Mouse (Mus musculus) cortical plate, adult 2 months (tissue): ENCODE measurements around the gene Tas2r123.

Source experiments
- CTCF ChIP-seq: fragments of 200-500 bp; IDR thresholded peaks from 2 replicates; pipeline ENCODE4 v1.5.1; 2011; ENCODE audit warnings: mild to moderate bottlenecking, control low read depth, low read length; ENCODE audit not compliant: insufficient read depth; ENCODE audit errors: extremely low read depth
- POLR2A ChIP-seq: fragments of 200-500 bp; IDR thresholded peaks from 2 replicates; pipeline ENCODE4 v1.6.1; 2011; ENCODE audit warnings: mild to moderate bottlenecking, low read length, control low read depth; ENCODE audit not compliant: insufficient read depth; ENCODE audit errors: extremely low read depth

- no peak for TF ChIP-seq CTCF
- no peak for TF ChIP-seq POLR2A
These were observed 20.8 kb downstream of the Tas2r123 start, which contains the start of gene Tas2r110 for GRCm38 (mm10) chr6:132867708-132868107.
